11 mouse cellular contexts compared by ENCODE assay signal in the genomic region with DNA sequence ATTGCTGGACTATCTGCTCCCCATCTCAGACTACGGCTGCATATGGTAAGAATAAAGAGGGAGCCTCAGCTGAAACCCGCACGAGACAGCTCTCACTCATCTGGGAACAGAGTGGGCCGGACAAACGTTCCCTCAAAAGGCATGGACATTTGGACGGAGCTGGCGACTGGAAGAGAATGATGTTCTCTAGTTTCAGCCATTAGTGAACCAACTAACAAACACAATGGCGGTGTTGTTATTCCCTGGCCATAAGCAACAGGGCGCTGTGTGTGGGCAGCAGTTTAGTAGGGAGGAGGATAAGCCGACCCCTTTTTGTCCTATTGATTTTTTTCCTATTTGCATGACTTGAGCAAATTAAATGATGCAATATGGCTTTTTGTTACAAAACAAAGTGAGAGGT. TPM values are rescaled to one million over a fixed set of nuclear protein-coding genes. Genes with fewer than 3 reads are reported as not detected.
DNase-seq lines count a peak whose midpoint lies in the region; ATAC-seq and TF ChIP-seq lines count a peak whose summit lies in the region.
"Had no signal": no experiment of that assay in that cellular context is flagged by ENCODE, and none has a peak within 500 bp of the region (broad histone marks: within the 10 kb centered on the region; RNA-seq: fewer than 3 reads in every experiment).

No protein-coding gene starts in this region.

- TF ChIP-seq POLR2A in limb, embryonic 14.5 days (IDR thresholded peaks at IDR 0.05; ENCODE audit: borderline replicate concordance, extremely low read depth, insufficient read depth, insufficient read length): no peak

- no peaks in the 10 kb centered on the region for H3K27me3 ChIP-seq in lung, embryonic 14.5 days (ENCODE audit: insufficient read depth, low read length)
- peaks cover 54% of the 10 kb centered on the region for H3K27me3 ChIP-seq in forebrain, embryonic 12.5 days
- H3K27me3 ChIP-seq in limb, embryonic 14.5 days (ENCODE audit: control insufficient read depth, insufficient read depth, low read length): peaks cover 7% of the 10 kb centered on the region; the same call in 1 of the 2 replicates
- H3K27me3 ChIP-seq in stomach, embryonic 16.5 days (ENCODE audit: control insufficient read depth, insufficient read depth, low read length): peaks cover 9% of the 10 kb centered on the region

- no peaks in the 10 kb centered on the region for H3K9me3 ChIP-seq in lung, embryonic 14.5 days (ENCODE audit: low read depth, low read length)
- no peaks in the 10 kb centered on the region for H3K9me3 ChIP-seq in forebrain, embryonic 12.5 days
- no peaks in the 10 kb centered on the region for H3K9me3 ChIP-seq in limb, embryonic 14.5 days (ENCODE audit: control insufficient read depth, low read length)
- H3K9me3 ChIP-seq in stomach, embryonic 16.5 days (replicated peaks; ENCODE audit: control insufficient read depth, low read length): no peaks in the 10 kb centered on the region
- H3K9me3 ChIP-seq: megakaryocyte, embryonic 14.5 days had no signal

- H3K4me2 ChIP-seq in lung, embryonic 14.5 days: peak overlapping the region; percentile 93
- peak overlapping the region; percentile 97 for H3K4me2 ChIP-seq in forebrain, embryonic 12.5 days
- peak overlapping the region; percentile 64 for H3K4me2 ChIP-seq in limb, embryonic 14.5 days (replicated peaks; ENCODE audit: low read depth, low read length, severe bottlenecking)
- peak overlapping the region; percentile 79 for H3K4me2 ChIP-seq in stomach, embryonic 16.5 days (ENCODE audit: low read depth, low read length)

- H3K4me3 ChIP-seq in lung, embryonic 14.5 days (ENCODE audit: low read depth, low read length): peak overlapping the region; percentile 59
- H3K4me3 ChIP-seq in forebrain, embryonic 12.5 days (replicated peaks): peak overlapping the region; percentile 53
- H3K4me3 ChIP-seq in limb, embryonic 14.5 days (replicated peaks; ENCODE audit: low read length): peak overlapping the region; percentile 40
- H3K4me3 ChIP-seq in stomach, embryonic 16.5 days (replicated peaks; ENCODE audit: low read length): peak overlapping the region; percentile 60
- H3K4me3 ChIP-seq: megakaryocyte, embryonic 14.5 days had no signal

- DNase-seq in lung, embryonic 14.5 days: peak; percentile 50
- no peak for DNase-seq in lung, postnatal 14 days
- no peak for DNase-seq in limb, embryonic 14.5 days (ENCODE audit: low spot score)
- DNase-seq in gastrocnemius, postnatal 36 days: no peak
- DNase-seq in gastrocnemius, adult 8-10 months (ENCODE audit: low spot score in 2 of 2): no peak
- DNase-seq in kidney, postnatal 25 days: no peak
- DNase-seq: cerebellum, postnatal 14 days had no signal

- H3K27ac ChIP-seq in lung, embryonic 14.5 days (ENCODE audit: low read depth): peak overlapping the region; percentile 14; the same call in 1 of the 2 replicates
- no peak overlapping the region for H3K27ac ChIP-seq in forebrain, embryonic 12.5 days
- no peak overlapping the region for H3K27ac ChIP-seq in limb, embryonic 14.5 days (replicated peaks; ENCODE audit: low read depth, low read length)
- H3K27ac ChIP-seq in stomach, embryonic 16.5 days (ENCODE audit: low read length): peak overlapping the region; percentile 23; the same call in 1 of the 2 replicates

- 10% methylated on average over 10 of the region's 10 CpGs for WGBS in lung, embryonic 14.5 days
- under 1% methylated on average over 10 of the region's 10 CpGs for WGBS in forebrain, embryonic 12.5 days
- 16% methylated on average over 10 of the region's 10 CpGs for WGBS in limb, embryonic 14.5 days
- WGBS in stomach, embryonic 16.5 days: 11% methylated on average over 10 of the region's 10 CpGs

- H3K4me1 ChIP-seq in lung, embryonic 14.5 days (ENCODE audit: insufficient read depth): peaks cover 9% of the 10 kb centered on the region; the same call in 1 of the 2 replicates
- H3K4me1 ChIP-seq in forebrain, embryonic 12.5 days: peaks cover 37% of the 10 kb centered on the region
- H3K4me1 ChIP-seq in limb, embryonic 14.5 days (ENCODE audit: control insufficient read depth, insufficient read depth, low read length): peaks cover 8% of the 10 kb centered on the region
- H3K4me1 ChIP-seq in stomach, embryonic 16.5 days (ENCODE audit: control insufficient read depth, insufficient read depth, low read length): peaks cover 7% of the 10 kb centered on the region; the same call in 1 of the 2 replicates

- intact Hi-C loops in gastrocnemius, postnatal 36 days (cut with DNase I): no loop called here

- no peak for TF ChIP-seq CTCF in lung, embryonic 14.5 days (IDR thresholded peaks at IDR 0.05; ENCODE audit: low read depth)

- peak overlapping the region; percentile 68 for H3K9ac ChIP-seq in lung, embryonic 14.5 days
- H3K9ac ChIP-seq in forebrain, embryonic 12.5 days: no peak overlapping the region
- peak overlapping the region; percentile 28 for H3K9ac ChIP-seq in limb, embryonic 14.5 days (ENCODE audit: low read depth, low read length, severe bottlenecking)
- H3K9ac ChIP-seq in stomach, embryonic 16.5 days (ENCODE audit: low read length): peak overlapping the region; percentile 47

- no peak for ATAC-seq in lung, embryonic 14.5 days (ENCODE audit: insufficient read depth)
- ATAC-seq in forebrain, embryonic 12.5 days (ENCODE audit: low FRiP score): peak; percentile 69
- no peak for ATAC-seq in limb, embryonic 14.5 days (ENCODE audit: low FRiP score, low read depth)
- no peak for ATAC-seq in stomach, embryonic 16.5 days (ENCODE audit: insufficient read depth, low FRiP score)

- H3K36me3 ChIP-seq in lung, embryonic 14.5 days (ENCODE audit: insufficient read depth): no peaks in the 10 kb centered on the region
- H3K36me3 ChIP-seq in forebrain, embryonic 12.5 days (replicated peaks): no peaks in the 10 kb centered on the region
- H3K36me3 ChIP-seq in limb, embryonic 14.5 days (ENCODE audit: control insufficient read depth, insufficient read depth, low read length): no peaks in the 10 kb centered on the region
- no peaks in the 10 kb centered on the region for H3K36me3 ChIP-seq in stomach, embryonic 16.5 days (ENCODE audit: control insufficient read depth, insufficient read depth, low read length)

RNA-seq across cellular contexts. Expression of a gene that starts 2.0 kb away (rescaled TPM):
- 53.1 and 58.3 TPM in 2 replicates for polyA plus RNA-seq in lung, embryonic 14.5 days (2014; fragmentation: Nextera tagmentation; extraction: Ambion mirVana)
- 2.9 and 3.2 TPM in 2 replicates for polyA plus RNA-seq in forebrain, embryonic 12.5 days (2016; fragmentation: Nextera tagmentation; extraction: Ambion mirVana)
- polyA plus RNA-seq in limb, embryonic 14.5 days (2012; rRNA removed): 8.8 and 10.9 TPM in 2 replicates
- 18.3 and 20.4 TPM in 2 replicates for polyA plus RNA-seq in limb, embryonic 14.5 days (2014; fragmentation: Nextera tagmentation; extraction: Ambion mirVana)
- 15.2 and 16.7 TPM in 2 replicates for polyA plus RNA-seq in stomach, embryonic 16.5 days (2015; fragmentation: Nextera tagmentation; extraction: Ambion mirVana)
- total RNA-seq in gastrocnemius, postnatal 36 days (2021): under 1 TPM; 0.42 to 0.48 TPM
- under 1 TPM; 0.12 to 0.34 (median 0.19) TPM for total RNA-seq in gastrocnemius, adult 8-10 months (2022)
- total RNA-seq: hematopoietic stem cell, adult 5-6 weeks had no signal

Comparison
In these comparisons a context has a peak if more than half of its experiments do, and no peak if none do; other contexts are left out.
1. H3K27ac ChIP-seq: peak in lung, embryonic 14.5 days (single experiment) and stomach, embryonic 16.5 days (single experiment); none in forebrain, embryonic 12.5 days (single experiment) and limb, embryonic 14.5 days (single experiment).
2. Peak in every context shown above with its lines, with median percentiles within 50 percentile points of each other: H3K4me2 ChIP-seq and H3K4me3 ChIP-seq.